ENCODE assay signal across 9 mouse cellular contexts in the genomic region with DNA sequence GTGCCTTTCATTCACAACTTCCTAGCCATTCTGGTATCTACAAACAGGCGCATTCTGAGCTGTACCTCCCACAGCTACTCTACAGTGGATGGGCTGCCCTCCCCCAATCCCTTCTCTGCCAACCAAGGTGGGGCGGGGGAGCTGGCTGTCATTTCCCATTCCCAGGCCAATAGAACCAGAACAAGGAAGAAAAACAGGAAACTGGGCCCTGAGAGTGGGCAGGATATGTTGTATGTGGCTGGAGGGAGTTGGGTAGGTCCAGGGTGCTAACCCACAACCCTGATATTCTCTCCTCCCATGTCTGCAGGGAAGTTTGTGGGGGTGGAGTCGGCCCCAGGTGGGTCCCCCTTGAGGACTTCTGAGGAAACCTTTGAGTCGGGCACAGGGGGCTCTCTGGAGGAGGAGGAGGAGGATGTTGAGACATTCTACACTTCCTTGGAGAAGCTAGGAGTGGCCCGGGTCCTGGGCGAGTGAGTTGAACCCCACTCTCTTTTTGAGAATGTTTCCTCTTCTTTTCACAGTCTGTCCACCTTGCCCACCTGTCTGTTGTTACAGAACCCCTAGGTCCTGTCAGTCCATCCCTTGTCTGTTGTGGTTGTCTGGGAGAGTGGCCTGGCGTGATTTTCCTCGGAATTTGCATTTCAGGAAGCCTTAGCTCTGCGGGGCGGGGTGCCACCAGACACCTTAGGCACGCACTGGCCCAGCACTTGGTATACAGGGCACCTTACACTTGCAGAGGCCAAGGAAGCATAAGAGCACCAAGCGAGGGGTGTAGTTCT. TPM values are rescaled to one million over a fixed set of nuclear protein-coding genes. Genes with fewer than 3 reads are reported as not detected.
DNase-seq lines count a peak whose midpoint lies in the region; ATAC-seq lines count a peak whose summit lies in the region.
"Had no signal": no experiment of that assay in that cellular context is flagged by ENCODE, and none has a peak within 500 bp of the region (broad histone marks: within the 10 kb centered on the region; RNA-seq: fewer than 3 reads in every experiment).

No protein-coding gene starts in this region.

- WGBS in embryonic facial prominence, embryonic 12.5 days, result 24% methylated on average over 12 of the region's 12 CpGs
- WGBS in limb, embryonic 15.5 days, result 40% methylated on average over 12 of the region's 12 CpGs
- WGBS in neural tube, embryonic 13.5 days, result 20% methylated on average over 12 of the region's 12 CpGs

- 0 out of 2 replicates have a peak overlapping the region, but pooled peaks have one; percentile 36 for H3K27ac ChIP-seq in embryonic facial prominence, embryonic 12.5 days
- peak overlapping the region; percentile 23; the same call in 1 of the 2 replicates for H3K27ac ChIP-seq in limb, embryonic 15.5 days
- no peak overlapping the region for H3K27ac ChIP-seq in neural tube, embryonic 13.5 days (replicated peaks)
- H3K27ac ChIP-seq: macrophage had no signal

- peak; percentile 80 for DNase-seq in adrenal gland, adult 2 months
- DNase-seq in heart, postnatal 4 days, result peak; percentile 73
- no peak for DNase-seq in layer of hippocampus, postnatal 25 days (ENCODE audit: extremely low spot score in 1 of 2, low spot score in 1 of 2)
- DNase-seq in thymus, adult 18-20 months, result no peak

- H3K36me3 ChIP-seq in embryonic facial prominence, embryonic 12.5 days, result no peaks in the 10 kb centered on the region
- H3K36me3 ChIP-seq in limb, embryonic 15.5 days, result peaks cover 6% of the 10 kb centered on the region; the same call in 1 of the 2 replicates
- H3K36me3 ChIP-seq in neural tube, embryonic 13.5 days, result peaks cover 14% of the 10 kb centered on the region

- peak overlapping the region; percentile 43; the same call in 1 of the 2 replicates for H3K9ac ChIP-seq in embryonic facial prominence, embryonic 12.5 days
- no peak overlapping the region for H3K9ac ChIP-seq in limb, embryonic 15.5 days
- no peak overlapping the region for H3K9ac ChIP-seq in neural tube, embryonic 13.5 days

- H3K4me2 ChIP-seq in embryonic facial prominence, embryonic 12.5 days (replicated peaks), result peak overlapping the region; percentile 44
- peak overlapping the region; percentile 44 for H3K4me2 ChIP-seq in limb, embryonic 15.5 days
- H3K4me2 ChIP-seq in neural tube, embryonic 13.5 days, result peak overlapping the region; percentile 31

- no peaks in the 10 kb centered on the region for H3K9me3 ChIP-seq in embryonic facial prominence, embryonic 12.5 days
- no peaks in the 10 kb centered on the region for H3K9me3 ChIP-seq in limb, embryonic 15.5 days
- no peaks in the 10 kb centered on the region for H3K9me3 ChIP-seq in neural tube, embryonic 13.5 days

- no peak for ATAC-seq in embryonic facial prominence, embryonic 12.5 days (ENCODE audit: insufficient number of reproducible peaks, insufficient read depth, low FRiP score, low TSS enrichment)
- no peak for ATAC-seq in limb, embryonic 15.5 days (ENCODE audit: insufficient number of reproducible peaks, low FRiP score, low TSS enrichment, low read depth)
- no peak for ATAC-seq in neural tube, embryonic 13.5 days (ENCODE audit: low read depth)
- no peak for ATAC-seq in frontal cortex, adult (ENCODE audit: low TSS enrichment)

- peaks cover 42% of the 10 kb centered on the region for H3K4me1 ChIP-seq in embryonic facial prominence, embryonic 12.5 days
- peaks cover 68% of the 10 kb centered on the region for H3K4me1 ChIP-seq in limb, embryonic 15.5 days
- peaks cover 41% of the 10 kb centered on the region for H3K4me1 ChIP-seq in neural tube, embryonic 13.5 days (replicated peaks)

- peak overlapping the region; percentile 20; the same call in 1 of the 2 replicates for H3K4me3 ChIP-seq in embryonic facial prominence, embryonic 12.5 days
- H3K4me3 ChIP-seq in limb, embryonic 15.5 days, result peak overlapping the region; percentile 26; the same call in 1 of the 2 replicates
- peak overlapping the region; percentile 8; the same call in 1 of the 2 replicates for H3K4me3 ChIP-seq in neural tube, embryonic 13.5 days

- peaks cover 72% of the 10 kb centered on the region for H3K27me3 ChIP-seq in embryonic facial prominence, embryonic 12.5 days
- H3K27me3 ChIP-seq in limb, embryonic 15.5 days, result peaks cover 61% of the 10 kb centered on the region
- peaks cover 81% of the 10 kb centered on the region for H3K27me3 ChIP-seq in neural tube, embryonic 13.5 days

RNA-seq across cellular contexts. Expression of a gene that starts 3.1 kb away (rescaled TPM):
- 10 to 100 TPM; 10.3 to 12.4 TPM for total RNA-seq in adrenal gland, adult 2 months (2021)
- 42.0 and 54.5 TPM in 2 replicates for polyA plus RNA-seq in adrenal gland, adult 2 months (2012; rRNA removed)
- polyA plus RNA-seq in embryonic facial prominence, embryonic 12.5 days (2016; fragmentation: Nextera tagmentation; extraction: Ambion mirVana), result 12.8 and 13.3 TPM in 2 replicates
- total RNA-seq in heart, postnatal 4 days (2021), result 10 to 100 TPM; 17.6 to 20.1 TPM
- 16.4 and 21.6 TPM in 2 replicates for polyA plus RNA-seq in limb, embryonic 15.5 days (2015; fragmentation: Nextera tagmentation; extraction: Ambion mirVana)
- polyA plus RNA-seq in neural tube, embryonic 13.5 days (2015; fragmentation: Nextera tagmentation; extraction: Ambion mirVana), result 5.3 and 9.8 TPM in 2 replicates
- total RNA-seq in layer of hippocampus, postnatal 25 days (2021), result 1 to 10 TPM; 2.1 to 4.2 TPM

RNA-seq across cellular contexts. Expression of a gene that starts 3.2 kb away (rescaled TPM):
- total RNA-seq in adrenal gland, adult 2 months (2021), result 100 to 1,000 TPM; 325 to 452 TPM
- polyA plus RNA-seq in adrenal gland, adult 2 months (2012; rRNA removed), result 899 and 918 TPM in 2 replicates
- 17.0 and 19.6 TPM in 2 replicates for polyA plus RNA-seq in embryonic facial prominence, embryonic 12.5 days (2016; fragmentation: Nextera tagmentation; extraction: Ambion mirVana)
- total RNA-seq in heart, postnatal 4 days (2021), result 100 to 1,000 TPM; 229 to 230 TPM
- polyA plus RNA-seq in limb, embryonic 15.5 days (2015; fragmentation: Nextera tagmentation; extraction: Ambion mirVana), result 14.2 and 20.6 TPM in 2 replicates
- polyA plus RNA-seq in neural tube, embryonic 13.5 days (2015; fragmentation: Nextera tagmentation; extraction: Ambion mirVana), result 19.1 and 22.7 TPM in 2 replicates
- total RNA-seq in layer of hippocampus, postnatal 25 days (2021), result 10 to 100 TPM; 25.7 TPM

RNA-seq across cellular contexts. Expression of a gene that starts 9.0 kb away (rescaled TPM):
- 1,000 to 10,000 TPM in 1 of 2 experiments, 100 to 1,000 TPM in 1; 905 to 1,265 TPM for total RNA-seq in adrenal gland, adult 2 months (2021)
- polyA plus RNA-seq in adrenal gland, adult 2 months (2012; rRNA removed), result 1,146 and 1,725 TPM in 2 replicates
- 13.9 and 14.6 TPM in 2 replicates for polyA plus RNA-seq in embryonic facial prominence, embryonic 12.5 days (2016; fragmentation: Nextera tagmentation; extraction: Ambion mirVana)
- total RNA-seq in heart, postnatal 4 days (2021), result 100 to 1,000 TPM; 118 to 127 TPM
- 16.9 and 23.6 TPM in 2 replicates for polyA plus RNA-seq in limb, embryonic 15.5 days (2015; fragmentation: Nextera tagmentation; extraction: Ambion mirVana)
- polyA plus RNA-seq in neural tube, embryonic 13.5 days (2015; fragmentation: Nextera tagmentation; extraction: Ambion mirVana), result 17.1 and 17.6 TPM in 2 replicates
- total RNA-seq in layer of hippocampus, postnatal 25 days (2021), result 10 to 100 TPM; 23.2 to 30.4 TPM

RNA-seq across cellular contexts. Expression of a gene that starts 10.9 kb away (rescaled TPM):
- total RNA-seq in adrenal gland, adult 2 months (2021), result 100 to 1,000 TPM in 1 of 2 experiments, 10 to 100 TPM in 1; 84.4 to 140 TPM
- 68.5 and 71.0 TPM in 2 replicates for polyA plus RNA-seq in adrenal gland, adult 2 months (2012; rRNA removed)
- polyA plus RNA-seq in embryonic facial prominence, embryonic 12.5 days (2016; fragmentation: Nextera tagmentation; extraction: Ambion mirVana), result 66.2 and 68.9 TPM in 2 replicates
- total RNA-seq in heart, postnatal 4 days (2021), result 10 to 100 TPM; 49.6 to 52.4 TPM
- polyA plus RNA-seq in limb, embryonic 15.5 days (2015; fragmentation: Nextera tagmentation; extraction: Ambion mirVana), result 54.7 and 57.5 TPM in 2 replicates
- polyA plus RNA-seq in neural tube, embryonic 13.5 days (2015; fragmentation: Nextera tagmentation; extraction: Ambion mirVana), result 79.3 and 85.0 TPM in 2 replicates
- 10 to 100 TPM; 40.9 to 47.2 TPM for total RNA-seq in layer of hippocampus, postnatal 25 days (2021)

RNA-seq across cellular contexts. Expression of a gene that starts 11.0 kb away (rescaled TPM):
- 100 to 1,000 TPM in 1 of 2 experiments, 10 to 100 TPM in 1; 47.8 to 125 TPM for total RNA-seq in adrenal gland, adult 2 months (2021)
- polyA plus RNA-seq in adrenal gland, adult 2 months (2012; rRNA removed), result 227 and 256 TPM in 2 replicates
- 36.8 and 43.3 TPM in 2 replicates for polyA plus RNA-seq in embryonic facial prominence, embryonic 12.5 days (2016; fragmentation: Nextera tagmentation; extraction: Ambion mirVana)
- total RNA-seq in heart, postnatal 4 days (2021), result 10 to 100 TPM; 37.2 to 38.0 TPM
- polyA plus RNA-seq in limb, embryonic 15.5 days (2015; fragmentation: Nextera tagmentation; extraction: Ambion mirVana), result 71.4 and 79.1 TPM in 2 replicates
- polyA plus RNA-seq in neural tube, embryonic 13.5 days (2015; fragmentation: Nextera tagmentation; extraction: Ambion mirVana), result 54.3 and 57.1 TPM in 2 replicates
- 10 to 100 TPM; 12.2 to 14.3 TPM for total RNA-seq in layer of hippocampus, postnatal 25 days (2021)

Comparison
In these comparisons a context has a peak if more than half of its experiments do, and no peak if none do; other contexts are left out.
1. DNase-seq: peak in adrenal gland, adult 2 months (single experiment) and heart, postnatal 4 days (single experiment); none in layer of hippocampus, postnatal 25 days (0 of 2) and thymus, adult 18-20 months (0 of 2).
2. RNA of a gene that starts 3.2 kb away (polyA plus RNA-seq): 899 to 918 TPM in adrenal gland, adult 2 months; 19.1 to 22.7 TPM in neural tube, embryonic 13.5 days, 14.2 to 20.6 TPM in limb, embryonic 15.5 days and 17.0 to 19.6 TPM in embryonic facial prominence, embryonic 12.5 days; every median in the first group is over 10 times any median in the second.
3. RNA of a gene that starts 9.0 kb away (polyA plus RNA-seq): 1,146 to 1,725 TPM in adrenal gland, adult 2 months; 17.1 to 17.6 TPM in neural tube, embryonic 13.5 days, 16.9 to 23.6 TPM in limb, embryonic 15.5 days and 13.9 to 14.6 TPM in embryonic facial prominence, embryonic 12.5 days; every median in the first group is over 10 times any median in the second.
4. Peak in every context shown above with its lines, with median percentiles within 50 percentile points of each other: H3K4me2 ChIP-seq and H3K4me3 ChIP-seq.